Mouse (Mus musculus) kidney, adult 2 months (tissue): ENCODE results near the gene AI854703.

Experiments
- CTCF ChIP-seq: fragments of 200-500 bp; conservative IDR thresholded peaks from 2 replicates; pipeline ENCODE4 v1.5.1; 2011; ENCODE audit warnings: low read depth, mild to moderate bottlenecking, control low read depth, low read length, moderate library complexity, mixed read lengths; ENCODE audit not compliant: insufficient read depth, insufficient read length
- POLR2A ChIP-seq: fragments of 200-500 bp; IDR thresholded peaks from one replicate; pipeline ENCODE4 v1.6.1; 2011; ENCODE audit warnings: low read depth, low read length, control low read depth

DNA sequence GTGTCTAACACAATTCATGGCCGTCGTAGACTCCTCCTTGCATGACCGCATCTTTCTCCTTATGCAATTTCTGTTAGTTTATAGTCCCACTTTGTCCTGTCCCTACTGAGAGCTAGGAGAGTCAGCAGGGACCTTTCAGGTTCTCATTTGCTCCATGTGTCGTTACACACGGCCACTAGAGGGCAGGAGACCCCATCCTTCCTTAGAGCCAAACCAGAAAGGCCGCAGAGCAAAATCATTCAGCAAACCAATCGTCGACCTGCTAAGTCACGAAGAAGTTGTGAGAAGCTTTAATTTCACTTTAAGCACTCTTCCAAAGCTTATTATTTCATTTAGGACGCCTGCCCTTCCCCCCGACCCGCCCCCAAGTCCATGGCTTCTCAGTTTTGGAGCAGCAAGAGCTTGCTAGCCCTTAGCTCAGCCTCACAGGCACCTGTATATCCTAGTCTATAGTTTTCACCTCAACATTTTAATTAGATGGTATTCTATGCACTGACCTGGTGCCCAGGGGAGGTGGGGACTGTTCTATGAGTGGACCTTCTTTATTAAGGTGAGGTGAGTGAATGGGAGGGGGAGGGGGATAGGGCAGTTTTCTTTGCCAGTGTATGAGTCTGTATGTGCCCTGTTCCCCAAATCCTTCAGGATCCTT lies 19.2 kb downstream of the AI854703 start:
- TF ChIP-seq CTCF (peak; percentile 94), POLR2A (no peak)
